Mouse (Mus musculus) lung, postnatal 25 days (tissue): ENCODE results near the gene Raver2.

Source experiments
- DNase-seq: peaks from one replicate; pipeline ENCODE4 v3.0.0; 2022; ENCODE audit warnings: low spot score

Raver2 gene

GRCm38 (mm10) chr4:101107122-101107521 lies 38.3 kb downstream of the Raver2 start:
- DNase-seq, result no peak

DNA sequence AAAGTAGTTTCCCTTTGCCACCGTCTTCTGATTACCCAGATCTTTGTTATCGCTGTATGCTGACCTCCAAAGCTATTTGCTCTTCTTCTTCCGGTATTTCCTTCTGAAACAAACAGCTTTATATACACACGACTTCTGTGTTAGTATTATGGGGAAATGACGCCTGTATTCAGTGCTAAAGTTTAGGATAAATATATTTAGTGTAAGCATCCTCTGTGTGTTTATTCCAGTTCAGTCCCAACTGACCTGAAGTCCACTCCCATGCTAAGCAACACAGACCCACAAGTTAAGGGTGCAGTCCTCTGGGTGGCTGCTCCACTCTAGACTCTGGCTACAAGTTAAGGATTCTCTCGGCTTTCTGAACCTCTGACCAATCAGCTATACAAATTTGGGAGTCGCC lies 52.2 kb downstream of the Raver2 start:
- peak; percentile 68 for DNase-seq

DNA sequence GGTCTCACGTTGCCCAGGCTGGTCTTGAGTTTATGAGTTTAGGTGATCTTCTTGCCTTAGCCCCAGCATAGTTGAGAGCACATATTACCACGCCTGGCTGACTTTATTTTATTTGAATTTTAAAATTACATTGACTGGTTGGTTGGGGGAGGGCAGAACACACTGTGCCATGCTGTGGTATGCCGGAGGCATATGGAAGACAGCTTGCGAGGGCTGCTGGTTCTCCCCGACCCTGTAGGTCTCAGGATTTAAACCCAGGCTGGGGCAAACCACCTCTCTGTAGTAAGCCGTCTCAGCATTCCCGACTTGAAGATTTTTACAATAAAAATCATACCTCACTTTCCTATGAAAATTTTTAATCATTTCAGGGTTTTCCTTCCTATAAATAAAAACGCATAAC lies 66.2 kb downstream of the Raver2 start:
- DNase-seq, result no peak

GRCm38 (mm10) chr4:101135909-101136308 lies 67.1 kb downstream of the Raver2 start:
- no peak for DNase-seq

GRCm38 (mm10) chr4:101137975-101138374 lies 69.2 kb downstream of the Raver2 start:
- no peak for DNase-seq

DNA sequence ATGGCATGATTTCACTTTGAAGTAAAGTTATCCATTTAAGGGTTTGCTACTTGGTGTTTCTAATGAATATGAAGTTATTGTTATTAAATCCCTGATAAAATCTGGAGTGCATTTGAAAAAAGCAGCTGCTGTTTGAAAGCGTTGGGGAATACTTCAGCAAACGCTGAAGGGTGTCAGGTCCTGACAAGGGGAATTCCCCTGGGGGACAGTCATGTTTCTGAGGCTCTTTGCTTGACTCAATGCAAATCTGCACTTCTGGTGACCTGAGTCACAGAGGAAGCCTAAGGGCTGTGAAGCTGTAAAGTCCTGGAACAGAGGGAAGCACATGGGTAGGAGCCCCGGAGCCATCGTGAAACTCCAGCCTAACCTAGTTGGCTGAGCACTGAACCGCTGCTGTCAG lies 73.0 kb downstream of the Raver2 start:
- no peak for DNase-seq

- DNase-seq, result no peak
Measured at GRCm38 (mm10) chr4:101143901-101144300, 75.1 kb downstream of the Raver2 start.

- DNase-seq, result no peak
Measured at GRCm38 (mm10) chr4:101144361-101144760, 75.6 kb downstream of the Raver2 start.

- DNase-seq, result no peak
Measured at GRCm38 (mm10) chr4:101144790-101145189, 76.0 kb downstream of the Raver2 start.

DNA sequence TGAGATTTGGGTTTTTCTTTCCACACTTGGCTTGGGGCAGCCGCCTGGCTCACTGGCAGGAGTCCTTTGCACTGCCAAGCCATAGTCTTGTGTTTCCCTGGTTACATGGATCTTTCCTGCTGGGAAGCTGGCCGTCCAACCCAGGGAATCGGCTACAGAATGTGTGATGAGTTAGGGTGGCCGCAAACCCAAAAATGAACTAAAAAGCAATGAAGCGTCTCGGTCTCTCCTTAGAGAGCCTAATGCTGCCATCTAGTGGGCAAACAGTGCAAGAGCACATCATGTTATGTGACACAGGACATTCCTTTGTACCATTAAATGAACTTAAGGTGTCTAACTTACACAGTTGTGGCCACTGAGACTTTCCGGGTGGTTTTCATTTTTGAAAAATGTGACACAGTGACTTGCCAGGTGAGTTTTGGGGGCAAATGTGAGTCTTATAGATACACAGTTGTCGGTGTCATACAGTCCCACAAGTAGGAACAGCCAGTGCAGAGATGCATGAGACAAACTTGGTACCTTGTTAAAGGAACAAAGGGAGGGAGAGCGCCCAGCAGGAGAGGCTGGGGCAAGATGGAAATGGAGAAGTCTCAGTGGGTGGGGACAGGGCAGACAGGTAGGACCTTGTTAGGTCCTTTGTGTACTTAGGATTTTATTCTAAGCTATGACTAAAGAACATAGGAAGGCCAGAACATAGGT lies 77.4 kb downstream of the Raver2 start:
- DNase-seq, result peak; percentile 73

DNA sequence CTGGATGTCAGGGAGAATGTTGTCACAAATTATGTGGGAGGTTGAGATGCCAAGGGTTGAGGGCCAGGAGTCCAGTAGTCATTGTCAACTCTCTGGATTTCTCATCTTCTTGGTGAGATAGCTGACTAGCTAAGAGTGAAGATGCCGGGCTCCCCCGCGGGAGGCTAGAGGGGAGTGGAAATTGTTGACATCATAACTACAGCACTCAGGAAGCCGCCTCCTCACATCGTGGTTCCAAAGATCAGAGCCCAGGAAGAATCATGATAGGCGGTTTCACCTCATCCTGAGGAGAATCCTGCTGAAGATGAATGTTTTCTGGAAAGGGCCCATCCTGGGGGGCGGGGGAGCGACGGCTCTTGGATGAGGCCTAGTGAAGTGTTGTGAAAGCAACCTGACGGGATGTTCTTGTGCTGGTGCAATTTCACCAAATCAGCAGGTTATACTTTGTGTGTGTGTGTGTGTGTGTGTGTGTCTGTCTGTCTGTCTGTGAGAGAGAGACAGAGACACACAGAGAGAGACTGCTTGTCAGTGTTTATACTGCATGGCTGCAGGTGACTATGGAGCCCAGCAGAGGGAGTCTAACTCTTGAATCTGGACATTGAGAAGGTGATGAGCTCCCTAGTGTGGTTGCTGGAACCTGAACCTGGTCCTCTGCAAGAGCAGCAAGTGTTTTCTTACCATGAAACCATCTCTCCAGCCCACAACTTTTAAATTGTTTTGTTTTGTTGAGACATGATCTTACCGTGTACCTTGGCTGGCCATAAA lies 78.3 kb downstream of the Raver2 start:
- no peak for DNase-seq

- DNase-seq, result no peak
Measured at GRCm38 (mm10) chr4:101155541-101155940, 86.8 kb downstream of the Raver2 start.

DNA sequence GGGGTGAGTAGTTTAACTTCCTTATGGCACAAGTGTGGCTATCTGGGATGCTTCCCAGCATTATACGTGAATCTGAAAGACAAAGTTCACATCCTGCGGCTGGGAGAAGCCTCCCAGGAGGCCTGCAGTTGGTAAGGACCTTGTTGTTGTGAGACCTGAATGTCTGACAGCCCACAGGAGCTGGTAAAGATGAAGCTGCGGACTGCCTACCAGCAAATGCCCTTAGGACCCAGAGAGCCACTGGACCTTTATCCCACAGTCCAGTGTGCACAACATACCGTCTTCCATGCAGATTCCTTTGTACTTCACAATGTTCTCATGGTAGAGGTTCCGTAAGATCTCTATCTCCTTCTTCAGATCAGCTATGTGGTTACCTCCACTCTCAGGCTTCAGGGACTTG lies 88.7 kb downstream of the Raver2 start:
- no peak for DNase-seq

DNA sequence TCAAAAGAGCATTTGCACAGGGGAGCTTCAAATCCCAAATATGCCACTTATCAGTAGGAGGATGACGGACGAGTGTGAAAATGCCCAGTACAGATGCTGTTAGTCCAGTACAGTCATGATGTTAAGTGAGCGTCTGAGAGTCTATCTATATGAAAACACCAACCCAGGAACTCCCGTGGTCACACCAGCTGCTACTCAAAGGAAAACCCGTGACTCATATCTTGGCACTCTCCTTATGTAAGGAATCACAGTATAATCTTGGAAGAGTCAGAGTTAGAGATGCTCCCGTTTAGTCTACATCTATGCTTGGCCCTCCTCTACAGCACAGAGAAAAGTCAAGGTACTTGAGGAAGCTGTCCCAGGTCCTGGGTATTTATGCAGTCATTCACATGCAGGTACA lies 89.5 kb downstream of the Raver2 start:
- DNase-seq, result no peak

DNA sequence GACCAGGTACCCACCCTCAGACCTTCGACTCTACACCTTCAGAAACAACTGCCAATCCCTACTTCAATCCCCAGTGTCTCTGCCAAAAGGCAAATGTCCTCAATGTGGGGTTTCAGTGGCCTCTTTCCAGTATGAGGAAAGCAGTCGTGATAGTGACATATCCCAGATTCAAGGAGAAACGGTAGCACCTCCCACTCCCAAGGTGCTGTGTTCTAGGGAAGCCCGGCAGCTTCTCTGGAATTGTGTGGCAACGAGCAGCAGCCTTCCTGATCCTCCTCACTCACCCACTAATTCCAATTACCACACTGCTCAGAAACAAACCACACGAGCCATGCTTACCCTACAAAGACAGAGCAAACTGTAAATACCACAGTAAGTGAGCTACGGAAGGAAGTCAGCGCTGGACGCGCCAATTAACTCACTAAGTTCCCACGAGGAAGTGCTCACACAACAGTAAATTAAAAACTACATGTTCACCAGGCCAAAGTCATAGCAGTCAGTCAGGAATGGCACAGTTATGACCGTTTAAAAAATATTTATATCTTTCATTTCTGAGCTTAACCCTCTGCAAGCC lies 90.5 kb downstream of the Raver2 start:
- DNase-seq, result no peak

DNA sequence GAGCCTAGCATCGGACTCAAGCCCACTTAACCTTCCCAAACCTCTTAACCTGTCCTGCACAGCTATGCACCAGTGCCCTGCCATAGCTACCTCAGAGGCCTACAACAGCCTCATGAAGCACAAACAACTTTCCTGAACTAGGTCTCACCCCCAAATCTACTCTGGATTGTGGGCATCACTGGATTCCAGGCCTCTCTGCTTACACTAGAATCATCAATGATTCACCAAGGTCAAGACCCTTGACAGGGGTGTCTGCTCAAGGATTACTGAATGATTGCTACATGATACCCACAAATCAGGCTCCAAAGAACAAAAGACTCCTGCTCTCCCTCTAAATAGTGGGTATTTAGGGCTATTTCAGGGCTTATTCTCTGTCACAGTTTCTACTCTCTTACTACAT lies 92.0 kb downstream of the Raver2 start:
- no peak for DNase-seq

DNA sequence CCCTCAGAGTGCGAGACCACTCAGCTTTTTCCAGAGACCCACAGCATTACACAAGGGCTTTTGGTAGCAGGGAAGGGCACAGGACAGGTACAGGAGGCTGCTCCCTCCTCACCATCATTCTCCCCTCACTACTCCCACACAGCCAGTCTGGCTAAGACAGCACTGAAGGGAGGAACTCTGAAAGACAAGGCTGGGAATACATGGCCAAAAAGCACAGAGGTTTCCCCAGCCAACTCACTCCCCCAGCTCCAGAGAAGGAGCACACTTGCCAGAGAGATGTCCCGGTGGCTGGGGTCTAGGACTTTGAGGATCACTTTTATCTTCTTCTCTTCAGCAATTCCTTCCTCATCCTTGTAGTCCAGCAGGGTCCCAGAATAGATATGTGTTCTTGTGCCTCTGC lies 95.4 kb downstream of the Raver2 start:
- DNase-seq, result no peak

- no peak for DNase-seq
Measured at GRCm38 (mm10) chr4:101164673-101165072, 95.9 kb downstream of the Raver2 start.

GRCm38 (mm10) chr4:101165776-101166175 lies 97.0 kb downstream of the Raver2 start:
- DNase-seq, result no peak

GRCm38 (mm10) chr4:101167777-101168176 lies 99.0 kb downstream of the Raver2 start:
- no peak for DNase-seq

- peak; percentile 68 for DNase-seq
Measured at GRCm38 (mm10) chr4:101168189-101168778, 99.5 kb downstream of the Raver2 start.

DNA sequence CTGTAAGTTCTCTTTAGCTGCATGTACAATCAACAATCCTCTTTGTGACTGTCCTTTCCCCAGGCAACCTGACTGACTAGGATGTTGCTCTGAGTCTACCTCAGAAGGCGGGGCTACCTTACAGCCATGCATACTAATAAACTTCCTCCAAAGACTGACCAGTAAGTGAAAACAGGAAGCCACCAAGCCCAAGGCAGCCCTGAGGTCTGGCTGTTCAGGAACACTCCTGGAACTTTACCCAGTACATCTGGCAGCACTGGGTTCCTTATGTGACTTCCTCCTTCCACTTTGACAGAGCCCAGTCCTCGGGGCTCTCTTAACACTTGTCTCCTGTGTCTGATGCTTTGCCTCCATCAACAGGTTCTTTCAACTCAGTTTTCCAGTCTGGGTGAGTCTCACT lies 104.0 kb downstream of the Raver2 start:
- DNase-seq, result peak; percentile 68
